Mouse (Mus musculus) heart, embryonic 16.5 days (tissue): ENCODE measurements around the gene Pde4b. TPM values are rescaled to one million over a fixed set of nuclear protein-coding genes. Genes with fewer than 3 reads are reported as not detected.

ENCODE experiments used
- ATAC-seq: fragments of 200-750 bp; cut with Nextera tagmentation; replicated peaks from 2 replicates; pipeline ENCODE4 v1.8.0; 2017; ENCODE audit warnings: moderate number of reproducible peaks; ENCODE audit not compliant: insufficient read depth, low FRiP score; ENCODE audit errors: extremely low read depth
- H3K27ac ChIP-seq: fragments of 300-500 bp; sonication (generic); 2 replicates; pipeline ENCODE4 v1.5.1; 2014; ENCODE audit warnings: mild to moderate bottlenecking, low read length, control low read depth, moderate library complexity
- H3K27me3 ChIP-seq: fragments of 300-500 bp; sonication (generic); 2 replicates; pipeline ENCODE4 v1.6.1; 2014; ENCODE audit warnings: low read length, mixed read lengths; ENCODE audit not compliant: control insufficient read depth, insufficient read depth
- H3K36me3 ChIP-seq: fragments of 300-500 bp; sonication (generic); 2 replicates; pipeline ENCODE4 v1.6.1; 2014; ENCODE audit not compliant: control insufficient read depth, insufficient read depth
- H3K4me1 ChIP-seq: fragments of 300-500 bp; sonication (generic); 2 replicates; pipeline ENCODE4 v1.6.1; 2014; ENCODE audit warnings: low read length, mixed read lengths; ENCODE audit not compliant: control insufficient read depth, insufficient read depth
- H3K4me2 ChIP-seq: fragments of 300-500 bp; sonication (generic); 2 replicates; pipeline ENCODE4 v1.6.1; 2014; ENCODE audit warnings: low read depth, mild to moderate bottlenecking, control low read depth, low read length
- H3K4me3 ChIP-seq: fragments of 300-500 bp; sonication (generic); 2 replicates; pipeline ENCODE4 v1.5.1; 2014; ENCODE audit warnings: mild to moderate bottlenecking, control low read depth, low read length
- H3K9ac ChIP-seq: fragments of 300-500 bp; sonication (generic); 2 replicates; pipeline ENCODE4 v1.6.1; 2014; ENCODE audit warnings: low read length, control low read depth
- H3K9me3 ChIP-seq: fragments of 300-500 bp; sonication (generic); replicated peaks from 2 replicates; pipeline ENCODE4 v1.6.1; 2016; ENCODE audit warnings: low read length; ENCODE audit not compliant: control insufficient read depth
- WGBS: fragments of 180-500 bp; shearing (Covaris S2); extraction: QIAGEN DNeasy Blood & Tissue Kit; methylation state at CpG from one replicate; pipeline ENCODE4 v1.1.7; 2014; 5-methylcytosine and 5-hydroxymethylcytosine counted together
- polyA plus RNA-seq: library from polyadenylated mRNA; unstranded; fragments of >200 nt; fragmentation: Nextera tagmentation; extraction: Ambion mirVana; gene quantifications from 2 replicates; pipeline ENCODE4 v1.2.1, GENCODE M21; 2015

Gene Pde4b
- polyA plus RNA-seq, 1 experiment from 2014 or later = 28.4 TPM

- WGBS = 6% methylated on average over 9 of the region's 9 CpGs
- Histone ChIP-seq H3K27me3 (no peaks in the 10 kb centered on the region), H3K4me1 (peaks cover 56% of the 10 kb centered on the region), H3K27ac (peak overlapping the region; percentile 95), H3K9me3 (no peaks in the 10 kb centered on the region), H3K4me2 (peak overlapping the region; percentile 39), H3K4me3 (no peak overlapping the region), H3K9ac (peak overlapping the region; percentile 14; the same call in 1 of the 2 replicates), H3K36me3 (no peaks in the 10 kb centered on the region)
- peak; percentile 94 for ATAC-seq
These were observed 547.9 kb downstream of the Pde4b start for GRCm38 (mm10) chr4:102635258-102635657.

GRCm38 (mm10) chr4:102635944-102636343 is 548.6 kb downstream of the Pde4b start:
- no peaks in the 10 kb centered on the region for H3K27me3 ChIP-seq
- H3K4me3 ChIP-seq = no peak overlapping the region
- H3K4me2 ChIP-seq = no peak overlapping the region
- ATAC-seq = peak; percentile 67
- H3K36me3 ChIP-seq = no peaks in the 10 kb centered on the region
- peaks cover 49% of the 10 kb centered on the region for H3K4me1 ChIP-seq
- H3K9ac ChIP-seq = peak overlapping the region; percentile 14; the same call in 1 of the 2 replicates
- peak overlapping the region; percentile 95 for H3K27ac ChIP-seq
- WGBS = 23% methylated on average over 8 of the region's 8 CpGs
- H3K9me3 ChIP-seq = no peaks in the 10 kb centered on the region

- no peak for ATAC-seq
These were observed 550.1 kb downstream of the Pde4b start for GRCm38 (mm10) chr4:102637348-102637910.

GRCm38 (mm10) chr4:102640942-102641341 is 553.6 kb downstream of the Pde4b start:
- H3K9me3 ChIP-seq = no peaks in the 10 kb centered on the region
- ATAC-seq = no peak
- no peak overlapping the region for H3K9ac ChIP-seq
- H3K27me3 ChIP-seq = no peaks in the 10 kb centered on the region
- no peaks in the 10 kb centered on the region for H3K36me3 ChIP-seq
- H3K4me3 ChIP-seq = no peak overlapping the region
- peaks cover 19% of the 10 kb centered on the region for H3K4me1 ChIP-seq
- H3K27ac ChIP-seq = no peak overlapping the region
- H3K4me2 ChIP-seq = no peak overlapping the region
- WGBS = 80% methylated on average over 4 of the region's 4 CpGs

More at GRCm38 (mm10) chr4:102637348-102637910, 550.1 kb downstream of the Pde4b start:
- Histone ChIP-seq H3K9ac (no peak overlapping the region), H3K27me3 (no peaks in the 10 kb centered on the region), H3K4me2 (no peak overlapping the region), H3K27ac (peak overlapping the region; percentile 41), H3K4me3 (no peak overlapping the region), H3K9me3 (no peaks in the 10 kb centered on the region), H3K4me1 (peaks cover 36% of the 10 kb centered on the region), H3K36me3 (no peaks in the 10 kb centered on the region)
- 67% methylated on average over 4 of the region's 4 CpGs for WGBS

DNA sequence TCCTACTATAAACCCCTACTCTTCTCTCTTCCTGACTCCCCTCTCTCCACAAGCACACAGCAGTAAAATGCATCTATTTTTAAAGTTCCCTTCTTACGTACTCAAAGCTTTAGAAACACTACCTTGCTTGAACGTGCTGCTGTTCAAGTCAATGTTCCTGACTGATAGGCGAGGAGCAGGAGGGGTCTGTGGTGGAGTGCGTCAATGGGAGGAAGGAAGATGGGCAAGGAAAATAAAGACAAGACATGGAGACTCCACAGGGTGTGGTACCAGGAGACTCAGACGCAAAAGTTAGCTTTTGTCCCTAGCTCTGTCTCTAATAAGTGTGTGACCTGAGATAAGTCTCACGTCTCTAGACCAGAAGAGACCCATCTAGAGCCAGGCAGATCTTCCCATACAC is 556.7 kb downstream of the Pde4b start:
- Histone ChIP-seq H3K27ac (no peak overlapping the region), H3K9ac (no peak overlapping the region), H3K4me2 (no peak overlapping the region), H3K9me3 (no peaks in the 10 kb centered on the region), H3K27me3 (no peaks in the 10 kb centered on the region), H3K4me3 (no peak overlapping the region), H3K36me3 (no peaks in the 10 kb centered on the region), H3K4me1 (no peaks in the 10 kb centered on the region)
- ATAC-seq = no peak
- WGBS = 50% methylated on average over 6 of the region's 6 CpGs

GRCm38 (mm10) chr4:102647056-102647455 is 559.7 kb downstream of the Pde4b start:
- H3K27me3 ChIP-seq = no peaks in the 10 kb centered on the region
- H3K27ac ChIP-seq = no peak overlapping the region; the same call in 1 of the 2 replicates
- no peak overlapping the region for H3K4me2 ChIP-seq
- H3K36me3 ChIP-seq = no peaks in the 10 kb centered on the region
- WGBS = 37% methylated on average over 2 of the region's 2 CpGs
- H3K4me3 ChIP-seq = no peak overlapping the region
- no peaks in the 10 kb centered on the region for H3K9me3 ChIP-seq
- H3K9ac ChIP-seq = no peak overlapping the region
- no peaks in the 10 kb centered on the region for H3K4me1 ChIP-seq
- no peak for ATAC-seq

GRCm38 (mm10) chr4:102655331-102655730 is 568.0 kb downstream of the Pde4b start:
- H3K36me3 ChIP-seq = no peaks in the 10 kb centered on the region
- H3K9me3 ChIP-seq = no peaks in the 10 kb centered on the region
- H3K27ac ChIP-seq = no peak overlapping the region
- H3K4me2 ChIP-seq = no peak overlapping the region
- no peaks in the 10 kb centered on the region for H3K27me3 ChIP-seq
- H3K9ac ChIP-seq = no peak overlapping the region
- H3K4me3 ChIP-seq = no peak overlapping the region
- ATAC-seq = no peak
- H3K4me1 ChIP-seq = no peaks in the 10 kb centered on the region
- WGBS = 79% methylated on average over 7 of the region's 7 CpGs

DNA sequence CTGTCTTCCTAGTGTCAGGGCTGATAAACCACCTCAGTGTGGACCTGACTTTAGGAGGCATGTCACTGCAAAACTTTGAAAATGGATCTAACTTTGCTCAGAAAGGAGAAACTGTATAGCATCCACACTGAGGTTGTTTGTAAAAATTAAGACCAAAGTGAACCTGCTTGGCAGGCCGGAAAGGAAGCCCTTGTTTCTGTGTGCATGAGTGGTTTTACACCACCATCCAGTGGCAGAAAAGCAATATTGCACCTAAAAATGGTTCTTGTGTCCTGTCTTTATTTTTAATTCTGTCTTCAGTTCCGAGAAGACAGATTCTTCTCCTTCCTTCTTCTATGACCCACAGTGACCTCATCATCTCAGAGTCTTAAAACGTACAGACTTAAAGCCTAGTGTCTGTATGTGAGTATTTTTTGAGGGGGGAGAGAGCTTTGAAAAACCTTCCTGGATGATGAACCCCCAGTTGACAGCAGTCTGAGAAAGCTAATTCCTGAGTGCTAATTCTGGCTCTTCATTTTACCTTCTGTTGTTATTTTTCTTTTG is 569.2 kb downstream of the Pde4b start:
- no peaks in the 10 kb centered on the region for H3K4me1 ChIP-seq
- H3K27ac ChIP-seq = no peak overlapping the region
- no peak overlapping the region for H3K4me2 ChIP-seq
- no peaks in the 10 kb centered on the region for H3K36me3 ChIP-seq
- 2% methylated on average over 3 of the region's 3 CpGs for WGBS
- no peaks in the 10 kb centered on the region for H3K27me3 ChIP-seq
- peak; percentile 49; the same call in 1 of the 2 replicates for ATAC-seq
- H3K9ac ChIP-seq = no peak overlapping the region
- no peak overlapping the region for H3K4me3 ChIP-seq
- no peaks in the 10 kb centered on the region for H3K9me3 ChIP-seq
